Mouse (Mus musculus) liver, embryonic 12.5 days (tissue): ENCODE results near the gene Hsd17b2. TPM values are rescaled to one million over a fixed set of nuclear protein-coding genes. Genes with fewer than 3 reads are reported as not detected.
"Not testable (repeated sequence)": the region's sequence is repeated elsewhere in the genome, so short reads cannot be mapped to it uniquely, and the experiment has no call there.

Experiments
- ATAC-seq: fragments of 200-750 bp; cut with Nextera tagmentation; 2 replicates; pipeline ENCODE4 v1.8.0; 2017; ENCODE audit warnings: moderate number of reproducible peaks, mild to moderate bottlenecking, moderate library complexity
- H3K27ac ChIP-seq: fragments of 300-500 bp; sonication (generic); 2 replicates; pipeline ENCODE4 v1.5.1; 2016; ENCODE audit warnings: mild to moderate bottlenecking
- H3K27me3 ChIP-seq: fragments of 300-500 bp; sonication (generic); replicated peaks from 2 replicates; pipeline ENCODE4 v1.6.1; 2016; ENCODE audit warnings: mild to moderate bottlenecking, moderate library complexity
- H3K36me3 ChIP-seq: fragments of 300-500 bp; sonication (generic); 2 replicates; pipeline ENCODE4 v1.6.1; 2016; ENCODE audit warnings: mild to moderate bottlenecking, moderate library complexity
- H3K4me1 ChIP-seq: fragments of 300-500 bp; sonication (generic); 2 replicates; pipeline ENCODE4 v1.6.1; 2016
- H3K4me2 ChIP-seq: fragments of 300-500 bp; sonication (generic); 2 replicates; pipeline ENCODE4 v1.6.1; 2016; ENCODE audit warnings: mild to moderate bottlenecking, moderate library complexity
- H3K4me3 ChIP-seq: fragments of 300-500 bp; sonication (generic); 2 replicates; pipeline ENCODE4 v1.5.1; 2016; ENCODE audit warnings: mild to moderate bottlenecking, moderate library complexity
- H3K9ac ChIP-seq: fragments of 300-500 bp; sonication (generic); 2 replicates; pipeline ENCODE4 v1.6.1; 2016; ENCODE audit warnings: mild to moderate bottlenecking, moderate library complexity
- H3K9me3 ChIP-seq: fragments of 300-500 bp; sonication (generic); replicated peaks from 2 replicates; pipeline ENCODE4 v1.6.1; 2016; ENCODE audit warnings: mild to moderate bottlenecking, moderate library complexity
- WGBS: fragments of 180-500 bp; shearing (Covaris S2); methylation state at CpG from one replicate; pipeline ENCODE4 v1.1.7; 2016; ENCODE audit not compliant: insufficient replicate concordance; 5-methylcytosine and 5-hydroxymethylcytosine counted together
- polyA plus RNA-seq: library from polyadenylated mRNA; unstranded; fragments of >200 nt; fragmentation: Nextera tagmentation; extraction: Ambion mirVana; gene quantifications from 2 replicates; pipeline ENCODE4 v1.2.1, GENCODE M21; 2016

The Hsd17b2 gene
- polyA plus RNA-seq, 1 experiment from 2014 or later = 20.9 TPM

DNA sequence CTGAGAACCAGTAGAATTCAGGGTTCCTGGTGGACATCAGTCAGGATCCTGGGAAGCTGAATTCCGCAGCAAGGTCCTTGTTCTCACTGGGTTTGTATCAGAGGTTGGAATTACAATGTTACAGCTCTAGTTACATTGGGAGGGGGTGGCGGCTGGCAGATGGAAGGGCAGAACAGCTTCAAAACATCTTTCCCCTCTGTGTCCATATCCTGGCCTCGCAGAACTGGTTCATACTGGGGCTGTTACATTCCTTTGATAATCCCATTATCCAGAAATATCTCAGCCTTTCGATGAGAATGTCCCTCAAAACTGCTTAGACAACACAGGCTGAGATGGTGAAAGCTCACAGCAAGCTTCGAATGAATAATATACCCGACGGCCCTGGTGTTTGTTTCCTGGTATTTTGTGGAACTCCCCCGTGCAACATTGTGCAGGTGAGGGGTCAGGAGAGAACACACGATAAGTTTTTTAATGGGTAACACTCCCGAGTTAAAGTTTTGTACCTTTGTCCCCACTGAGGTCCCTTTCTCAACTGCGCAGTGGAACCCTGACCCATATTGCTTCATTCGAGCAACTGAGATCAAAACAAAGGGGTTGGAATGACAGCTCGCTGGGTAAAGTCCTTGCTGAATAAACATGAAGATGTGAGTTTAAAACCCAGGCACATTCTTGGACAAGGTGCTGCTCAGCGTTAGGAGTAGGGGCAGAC lies 16.6 kb downstream of the Hsd17b2 start:
- Histone ChIP-seq H3K4me3 (no peak overlapping the region), H3K9ac (no peak overlapping the region), H3K9me3 (no peaks in the 10 kb centered on the region), H3K4me2 (no peak overlapping the region), H3K27me3 (no peaks in the 10 kb centered on the region), H3K4me1 (no peaks in the 10 kb centered on the region), H3K36me3 (no peaks in the 10 kb centered on the region), H3K27ac (peak overlapping the region; percentile 12; the same call in 1 of the 2 replicates)
- WGBS = 56% methylated on average over 14 of the region's 14 CpGs
- ATAC-seq = peak; percentile 52

DNA sequence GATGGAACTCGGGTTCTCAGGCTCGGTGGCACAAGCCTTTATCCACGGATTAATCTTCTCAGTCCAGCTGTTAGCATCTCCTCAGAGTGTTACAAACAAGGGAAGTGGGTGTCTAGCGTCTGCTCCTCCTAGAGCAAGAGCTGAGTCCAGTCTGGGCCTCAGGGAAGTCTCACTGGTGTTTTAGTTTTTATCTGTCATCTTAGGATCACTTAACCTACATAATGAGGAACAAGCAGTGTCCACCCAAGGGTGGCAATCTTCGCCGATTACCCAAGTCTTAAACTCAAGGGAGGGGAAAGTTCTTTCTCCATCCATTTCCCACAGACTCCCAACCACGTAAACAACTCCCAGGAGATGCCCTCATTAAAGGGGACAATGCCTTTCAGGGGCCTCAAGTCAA lies 24.8 kb downstream of the Hsd17b2 start:
- ATAC-seq = no peak
- Histone ChIP-seq H3K9ac (no peak overlapping the region), H3K4me3 (no peak overlapping the region), H3K9me3 (no peaks in the 10 kb centered on the region), H3K27me3 (no peaks in the 10 kb centered on the region), H3K4me2 (no peak overlapping the region), H3K36me3 (no peaks in the 10 kb centered on the region), H3K27ac (no peak overlapping the region), H3K4me1 (0 out of 2 replicates have a peak, but pooled peaks cover 8% of the 10 kb centered on the region)
- WGBS = 40% methylated on average over 7 of the region's 7 CpGs

DNA sequence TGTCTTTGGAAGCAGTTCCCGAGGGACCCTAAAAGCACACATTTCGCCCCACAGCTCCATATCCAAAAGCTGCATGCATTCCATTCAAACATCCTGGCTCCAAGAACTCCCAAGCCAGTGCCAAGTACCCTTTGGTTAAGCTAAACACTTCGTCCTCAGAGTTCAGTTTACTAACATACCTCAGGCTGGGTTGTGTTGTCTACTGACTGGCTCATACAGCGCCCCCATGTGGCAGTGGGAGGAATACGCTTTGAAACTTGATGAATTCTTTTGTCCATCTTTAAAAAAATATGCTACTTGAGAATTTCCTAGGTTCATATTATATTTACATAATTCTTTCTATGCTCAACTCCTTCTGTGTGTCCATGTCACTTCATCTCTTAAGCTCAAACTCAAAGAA lies 25.9 kb downstream of the Hsd17b2 start:
- Histone ChIP-seq H3K36me3 (no peaks in the 10 kb centered on the region), H3K27me3 (no peaks in the 10 kb centered on the region), H3K9me3 (no peaks in the 10 kb centered on the region), H3K4me3 (no peak overlapping the region), H3K4me1 (0 out of 2 replicates have a peak, but pooled peaks cover 8% of the 10 kb centered on the region), H3K9ac (no peak overlapping the region), H3K27ac (no peak overlapping the region), H3K4me2 (no peak overlapping the region)
- WGBS = 52% methylated on average over 5 of the region's 5 CpGs
- ATAC-seq = no peak

DNA sequence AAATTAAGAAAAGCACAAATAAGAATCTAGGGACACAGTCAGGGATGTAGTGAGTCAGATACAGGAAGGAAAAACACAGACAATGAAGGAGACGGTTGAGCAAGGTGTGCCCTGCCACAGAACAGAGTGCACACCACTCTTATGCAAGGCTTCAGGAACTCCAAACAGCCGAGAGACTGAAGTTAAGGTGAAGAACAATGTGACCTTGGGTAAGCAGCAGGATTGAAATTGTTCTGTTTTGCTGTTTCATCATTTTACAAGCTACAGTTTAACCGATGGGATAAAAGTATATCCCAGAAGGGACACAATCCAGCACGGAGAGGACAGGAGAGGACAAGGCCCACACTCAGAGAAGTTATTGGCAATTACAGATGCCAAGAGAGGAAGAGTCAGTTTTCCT lies 26.5 kb downstream of the Hsd17b2 start:
- no peak overlapping the region for H3K4me2 ChIP-seq
- H3K36me3 ChIP-seq = no peaks in the 10 kb centered on the region
- no peak overlapping the region for H3K4me3 ChIP-seq
- no peak for ATAC-seq
- WGBS = 71% methylated on average over 4 of the region's 4 CpGs
- no peak overlapping the region for H3K9ac ChIP-seq
- H3K27me3 ChIP-seq = no peaks in the 10 kb centered on the region
- 0 out of 2 replicates have a peak, but pooled peaks cover 8% of the 10 kb centered on the region for H3K4me1 ChIP-seq
- H3K9me3 ChIP-seq = no peaks in the 10 kb centered on the region
- H3K27ac ChIP-seq = no peak overlapping the region

GRCm38 (mm10) chr8:117730980-117731379 lies 29.3 kb downstream of the Hsd17b2 start:
- no peak overlapping the region for H3K4me3 ChIP-seq
- no peaks in the 10 kb centered on the region for H3K27me3 ChIP-seq
- ATAC-seq = peak; percentile 46
- H3K27ac ChIP-seq = 0 out of 2 replicates have a peak overlapping the region, but pooled peaks have one; percentile 39
- no peak overlapping the region for H3K9ac ChIP-seq
- 0 out of 2 replicates have a peak, but pooled peaks cover 8% of the 10 kb centered on the region for H3K4me1 ChIP-seq
- H3K9me3 ChIP-seq = no peaks in the 10 kb centered on the region
- 26% methylated on average over 10 of the region's 10 CpGs for WGBS
- no peaks in the 10 kb centered on the region for H3K36me3 ChIP-seq
- H3K4me2 ChIP-seq = no peak overlapping the region

DNA sequence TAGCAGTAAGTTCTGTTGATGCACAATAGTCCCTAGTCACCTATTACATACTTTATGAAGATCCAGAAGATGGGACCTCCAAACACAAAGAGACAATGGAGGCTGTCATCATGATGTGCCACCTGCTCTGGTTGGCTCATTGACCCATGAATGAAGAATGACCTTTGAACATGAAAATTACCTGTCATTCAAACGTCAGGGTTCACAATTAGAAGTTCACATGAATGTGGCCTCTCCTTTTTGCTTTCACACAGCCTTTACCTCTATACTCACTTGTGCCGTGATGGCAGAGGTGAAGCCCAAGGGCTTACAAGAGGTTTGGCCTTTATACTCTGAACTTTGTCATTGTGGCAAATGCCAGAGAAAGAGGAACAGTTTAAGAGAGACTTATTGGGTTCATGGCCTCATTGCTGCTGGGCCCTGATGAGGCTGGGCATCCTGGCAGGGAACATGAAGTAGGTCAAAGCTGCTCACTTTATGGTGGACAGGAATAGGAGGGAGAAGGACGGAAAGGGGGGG lies 35.0 kb downstream of the Hsd17b2 start:
- H3K27ac ChIP-seq = no peak overlapping the region
- no peaks in the 10 kb centered on the region for H3K4me1 ChIP-seq
- no peak for ATAC-seq

DNA sequence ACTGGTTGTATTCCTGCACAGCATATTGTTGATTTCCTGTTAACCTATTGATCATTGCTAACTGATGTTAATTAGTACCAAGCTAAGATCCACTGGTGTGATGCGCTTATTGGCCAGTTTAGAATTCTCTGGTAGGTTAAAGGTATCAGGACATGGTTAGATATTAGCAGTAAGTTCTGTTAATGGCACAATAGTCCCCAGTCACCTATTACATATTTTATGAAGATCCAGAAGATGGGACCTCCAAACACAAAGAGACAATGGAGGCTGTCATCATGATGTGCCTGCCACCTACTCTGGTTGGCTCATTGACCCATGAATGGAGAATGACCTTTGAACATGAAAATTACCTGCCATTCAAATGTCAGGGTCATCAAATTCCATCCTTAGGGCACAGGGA lies 36.5 kb downstream of the Hsd17b2 start:
- H3K27ac ChIP-seq, H3K4me2 ChIP-seq, H3K36me3 ChIP-seq, H3K27me3 ChIP-seq, H3K4me1 ChIP-seq, H3K9ac ChIP-seq, ATAC-seq, H3K4me3 ChIP-seq, H3K9me3 ChIP-seq: not testable (repeated sequence)
- WGBS = 79% methylated on average over 1 of the region's 1 CpGs

More for the DNA sequence above, 35.0 kb downstream of the Hsd17b2 start:
- Histone ChIP-seq H3K4me2 (no peak overlapping the region), H3K9ac (no peak overlapping the region), H3K9me3 (no peaks in the 10 kb centered on the region), H3K4me3 (no peak overlapping the region), H3K27me3 (no peaks in the 10 kb centered on the region), H3K36me3 (no peaks in the 10 kb centered on the region)
- 48% methylated on average over 3 of the region's 3 CpGs for WGBS

GRCm38 (mm10) chr8:117740387-117740998 lies 38.8 kb downstream of the Hsd17b2 start:
- Histone ChIP-seq H3K27ac (no peak overlapping the region), H3K36me3 (peaks cover 4% of the 10 kb centered on the region; the same call in 1 of the 2 replicates), H3K4me2 (no peak overlapping the region), H3K27me3 (no peaks in the 10 kb centered on the region), H3K9me3 (no peaks in the 10 kb centered on the region), H3K4me1 (no peaks in the 10 kb centered on the region), H3K9ac (no peak overlapping the region), H3K4me3 (no peak overlapping the region)
- WGBS = 71% methylated on average over 5 of the region's 5 CpGs
- ATAC-seq = no peak

DNA sequence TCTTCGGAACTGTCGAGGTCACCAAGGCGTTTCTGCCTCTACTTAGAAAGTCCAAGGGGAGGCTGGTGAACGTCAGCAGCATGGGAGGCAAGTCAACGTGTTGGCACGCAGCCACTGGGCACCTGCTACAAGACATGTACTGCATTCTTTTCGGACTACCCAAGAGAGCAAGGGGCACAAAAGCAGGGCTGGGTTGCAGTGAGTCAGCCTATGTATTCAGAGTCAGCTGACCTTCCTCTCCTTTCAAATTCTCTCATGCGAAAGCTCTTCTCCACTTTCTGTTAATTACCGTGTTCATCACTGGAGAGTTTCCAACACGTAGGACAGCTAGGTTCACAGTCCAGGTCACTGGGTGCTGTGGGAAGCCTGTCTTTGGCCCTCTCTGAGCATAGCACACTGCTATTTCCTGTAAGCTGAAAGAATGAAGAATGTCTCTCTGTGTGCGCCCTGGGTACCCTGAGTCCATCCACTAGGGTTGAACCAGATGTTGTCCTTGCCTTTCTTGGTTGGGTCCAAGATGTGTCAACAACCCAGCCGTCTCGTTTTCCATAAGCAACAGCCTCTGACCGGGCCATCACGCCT lies 40.8 kb downstream of the Hsd17b2 start:
- Histone ChIP-seq H3K27ac (no peak overlapping the region), H3K4me3 (no peak overlapping the region), H3K9me3 (no peaks in the 10 kb centered on the region), H3K27me3 (no peaks in the 10 kb centered on the region), H3K4me1 (no peaks in the 10 kb centered on the region; the same call in 1 of the 2 replicates), H3K36me3 (peaks cover 4% of the 10 kb centered on the region; the same call in 1 of the 2 replicates), H3K9ac (no peak overlapping the region), H3K4me2 (no peak overlapping the region)
- no peak for ATAC-seq
- 69% methylated on average over 15 of the region's 15 CpGs for WGBS

GRCm38 (mm10) chr8:117746651-117747050 lies 44.9 kb downstream of the Hsd17b2 start:
- 58% methylated on average over 5 of the region's 5 CpGs for WGBS
- Histone ChIP-seq H3K4me2 (no peak overlapping the region), H3K27me3 (no peaks in the 10 kb centered on the region), H3K27ac (no peak overlapping the region; the same call in 1 of the 2 replicates), H3K36me3 (peaks cover 4% of the 10 kb centered on the region; the same call in 1 of the 2 replicates), H3K9ac (no peak overlapping the region), H3K4me3 (no peak overlapping the region), H3K9me3 (no peaks in the 10 kb centered on the region), H3K4me1 (peaks cover 7% of the 10 kb centered on the region; the same call in 1 of the 2 replicates)
- no peak for ATAC-seq

DNA sequence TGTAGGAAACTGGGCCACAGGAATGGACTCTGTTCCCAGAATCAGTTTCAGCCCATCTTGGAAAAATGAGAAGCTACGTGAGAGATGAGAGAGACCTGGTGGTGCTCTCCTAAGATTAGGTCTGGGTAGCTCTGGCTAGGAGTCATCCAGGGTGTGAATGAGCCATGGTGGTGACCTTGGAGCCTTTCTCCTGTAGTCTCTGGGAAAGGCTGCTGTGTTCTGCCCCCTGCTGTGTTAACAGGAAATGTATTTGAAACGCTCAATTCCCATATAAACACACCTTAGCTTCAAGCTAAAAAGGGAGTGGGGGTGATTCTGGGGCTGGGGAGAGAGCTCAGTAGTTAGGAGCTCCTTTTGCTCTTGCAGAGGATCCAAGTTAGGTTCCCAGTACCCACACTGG lies 45.7 kb downstream of the Hsd17b2 start:
- Histone ChIP-seq H3K4me2 (no peak overlapping the region), H3K4me3 (no peak overlapping the region), H3K27me3 (no peaks in the 10 kb centered on the region), H3K9ac (no peak overlapping the region), H3K36me3 (peaks cover 4% of the 10 kb centered on the region; the same call in 1 of the 2 replicates), H3K9me3 (no peaks in the 10 kb centered on the region), H3K4me1 (peaks cover 7% of the 10 kb centered on the region; the same call in 1 of the 2 replicates), H3K27ac (no peak overlapping the region; the same call in 1 of the 2 replicates)
- WGBS = 17% methylated on average over 2 of the region's 2 CpGs
- ATAC-seq = no peak; the same call in 1 of the 2 replicates
